Mouse (Mus musculus) embryonic facial prominence, embryonic 13.5 days (tissue): ENCODE data around the gene Raver1. TPM values are rescaled to one million over a fixed set of nuclear protein-coding genes. Genes with fewer than 3 reads are reported as not detected.

Experiments
- ATAC-seq: fragments of 200-750 bp; cut with Nextera tagmentation; 2 replicates; pipeline ENCODE4 v1.8.0; 2017; ENCODE audit warnings: low read depth; ENCODE audit not compliant: insufficient number of reproducible peaks, insufficient read depth, low FRiP score, low TSS enrichment
- H3K27ac ChIP-seq: fragments of 300-500 bp; sonication (generic); 2 replicates; pipeline ENCODE4 v1.5.1; 2015; ENCODE audit warnings: moderate library complexity, mild to moderate bottlenecking, inconsistent platforms
- H3K27me3 ChIP-seq: fragments of 300-500 bp; sonication (generic); 2 replicates; pipeline ENCODE4 v1.6.1; 2015; ENCODE audit warnings: mild to moderate bottlenecking, inconsistent platforms
- H3K36me3 ChIP-seq: fragments of 300-500 bp; sonication (generic); 2 replicates; pipeline ENCODE4 v1.6.1; 2015; ENCODE audit warnings: mild to moderate bottlenecking, inconsistent platforms
- H3K4me1 ChIP-seq: fragments of 300-500 bp; sonication (generic); 2 replicates; pipeline ENCODE4 v1.6.1; 2015; ENCODE audit warnings: inconsistent platforms
- H3K4me2 ChIP-seq: fragments of 300-500 bp; sonication (generic); 2 replicates; pipeline ENCODE4 v1.6.1; 2015; ENCODE audit warnings: moderate library complexity, mild to moderate bottlenecking, inconsistent platforms
- H3K4me3 ChIP-seq: fragments of 300-500 bp; sonication (generic); 2 replicates; pipeline ENCODE4 v1.5.1; 2015; ENCODE audit warnings: mild to moderate bottlenecking, inconsistent platforms
- H3K9ac ChIP-seq: fragments of 300-500 bp; sonication (generic); 2 replicates; pipeline ENCODE4 v1.6.1; 2015; ENCODE audit warnings: mild to moderate bottlenecking, inconsistent platforms
- H3K9me3 ChIP-seq: fragments of 300-500 bp; sonication (generic); 2 replicates; pipeline ENCODE4 v1.6.1; 2016; ENCODE audit warnings: inconsistent platforms
- WGBS: fragments of 180-500 bp; shearing (Covaris S2); methylation state at CpG from one replicate; pipeline ENCODE4 v1.1.7; 2015; ENCODE audit warnings: mixed read lengths; 5-methylcytosine and 5-hydroxymethylcytosine counted together
- polyA plus RNA-seq: library from polyadenylated mRNA; unstranded; fragments of >200 nt; fragmentation: Nextera tagmentation; extraction: Ambion mirVana; gene quantifications from 2 replicates; pipeline ENCODE4 v1.2.1, GENCODE M21; 2015

Raver1 gene
- polyA plus RNA-seq, 1 experiment from 2014 or later = 61.0 TPM

DNA sequence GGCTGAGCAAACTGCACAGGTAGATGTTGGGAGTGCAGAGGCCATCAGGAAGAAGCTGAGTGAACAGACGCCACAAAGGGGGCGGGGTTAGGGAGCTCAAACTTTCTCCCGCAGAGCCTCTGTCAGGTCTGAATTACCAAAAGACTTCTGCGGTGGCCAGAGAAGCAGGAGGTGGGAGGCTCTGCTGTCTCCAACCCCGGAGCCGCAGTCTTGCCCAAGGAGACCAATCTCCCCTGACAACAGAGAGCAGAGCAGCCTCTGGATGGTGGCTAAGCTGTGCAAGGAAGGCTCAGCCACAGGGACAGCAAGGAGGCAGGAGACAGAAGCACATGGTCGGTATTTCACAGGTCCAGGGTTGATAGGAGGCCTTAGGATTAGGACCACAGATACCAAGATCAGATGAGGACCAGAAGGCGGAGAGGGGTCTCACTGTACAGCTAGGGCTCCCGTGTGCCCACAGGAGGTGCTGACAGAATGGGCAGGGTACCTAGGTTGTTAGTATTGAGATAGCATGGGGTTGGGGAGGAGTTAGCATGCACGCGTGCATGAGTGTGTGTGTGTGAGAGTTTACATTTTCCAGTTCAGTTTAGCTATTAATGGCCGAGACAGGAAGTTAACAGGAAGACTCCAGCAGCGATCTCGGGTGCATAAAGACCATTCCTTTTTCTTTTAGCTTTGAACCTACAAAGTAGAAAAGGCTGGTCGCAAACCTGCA lies 8.8 kb upstream of the Raver1 start:
- ATAC-seq = no peak
- H3K9me3 ChIP-seq = no peaks in the 10 kb centered on the region

GRCm38 (mm10) chr9:21097793-21098192 lies 6.0 kb upstream of the Raver1 start:
- H3K27ac ChIP-seq = no peak overlapping the region
- no peak overlapping the region for H3K4me2 ChIP-seq
- H3K4me3 ChIP-seq = no peak overlapping the region
- WGBS = 84% methylated on average over 8 of the region's 8 CpGs
- ATAC-seq = no peak
- no peaks in the 10 kb centered on the region for H3K9me3 ChIP-seq
- H3K27me3 ChIP-seq = no peaks in the 10 kb centered on the region
- H3K4me1 ChIP-seq = peaks cover 14% of the 10 kb centered on the region
- H3K36me3 ChIP-seq = 0 out of 2 replicates have a peak, but pooled peaks cover 3% of the 10 kb centered on the region
- no peak overlapping the region for H3K9ac ChIP-seq

More for the DNA sequence above, 8.8 kb upstream of the Raver1 start:
- Histone ChIP-seq H3K4me2 (peak overlapping the region; percentile 40), H3K4me3 (no peak overlapping the region), H3K4me1 (peaks cover 14% of the 10 kb centered on the region), H3K27ac (peak overlapping the region; percentile 28; the same call in 1 of the 2 replicates), H3K27me3 (no peaks in the 10 kb centered on the region), H3K9ac (peak overlapping the region; percentile 33; the same call in 1 of the 2 replicates), H3K36me3 (peaks cover 13% of the 10 kb centered on the region; the same call in 1 of the 2 replicates)
- 35% methylated on average over 15 of the region's 15 CpGs for WGBS

DNA sequence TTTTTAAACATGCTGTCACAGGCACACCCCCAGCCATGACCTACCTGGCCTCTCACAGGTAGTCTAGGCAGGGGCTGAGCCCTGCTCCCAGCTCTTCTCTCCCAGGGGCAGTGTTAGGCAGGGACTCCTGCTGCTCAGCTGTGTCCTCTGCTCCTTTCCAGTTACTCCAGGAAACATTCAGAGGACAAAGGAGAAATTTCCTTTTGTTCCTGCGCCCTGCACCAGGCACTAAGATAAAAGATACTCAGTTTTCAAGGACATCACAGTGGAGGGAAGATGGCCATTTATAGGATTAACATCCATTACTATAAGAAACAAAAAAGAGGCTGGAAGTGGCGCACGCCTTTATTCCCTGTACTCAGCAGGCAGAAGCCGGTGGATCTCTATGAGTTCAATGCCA lies 4.2 kb upstream of the Raver1 start:
- no peak for ATAC-seq

GRCm38 (mm10) chr9:21093423-21093822 lies 1.6 kb upstream of the Raver1 start:
- no peak overlapping the region for H3K27ac ChIP-seq
- no peak for ATAC-seq
- H3K27me3 ChIP-seq = no peaks in the 10 kb centered on the region
- no peak overlapping the region for H3K4me3 ChIP-seq
- H3K9me3 ChIP-seq = no peaks in the 10 kb centered on the region
- H3K4me2 ChIP-seq = no peak overlapping the region
- 96% methylated on average over 9 of the region's 9 CpGs for WGBS
- H3K36me3 ChIP-seq = peaks cover 14% of the 10 kb centered on the region
- peaks cover 16% of the 10 kb centered on the region for H3K4me1 ChIP-seq
- no peak overlapping the region for H3K9ac ChIP-seq

More for the DNA sequence above, 4.2 kb upstream of the Raver1 start:
- Histone ChIP-seq H3K9me3 (no peaks in the 10 kb centered on the region), H3K4me1 (peaks cover 11% of the 10 kb centered on the region), H3K27ac (no peak overlapping the region), H3K27me3 (no peaks in the 10 kb centered on the region), H3K9ac (no peak overlapping the region), H3K4me3 (no peak overlapping the region), H3K4me2 (no peak overlapping the region), H3K36me3 (no peaks in the 10 kb centered on the region)
- WGBS = 84% methylated on average over 4 of the region's 4 CpGs

- H3K4me3 ChIP-seq = peak overlapping the region; percentile 69
- peaks cover 16% of the 10 kb centered on the region for H3K4me1 ChIP-seq
- H3K27ac ChIP-seq = peak overlapping the region; percentile 90; the same call in 1 of the 2 replicates
- WGBS = 3% methylated on average over 24 of the region's 24 CpGs
- H3K9ac ChIP-seq = peak overlapping the region; percentile 85
- ATAC-seq = no peak
- peak overlapping the region; percentile 68 for H3K4me2 ChIP-seq
- H3K36me3 ChIP-seq = peaks cover 36% of the 10 kb centered on the region
- H3K9me3 ChIP-seq = no peaks in the 10 kb centered on the region
- H3K27me3 ChIP-seq = no peaks in the 10 kb centered on the region
Measured at GRCm38 (mm10) chr9:21090972-21091706, 669 bp downstream of the Raver1 start.

GRCm38 (mm10) chr9:21090537-21090936 lies 1.3 kb downstream of the Raver1 start:
- peaks cover 42% of the 10 kb centered on the region for H3K36me3 ChIP-seq

GRCm38 (mm10) chr9:21083324-21083723 lies 8.5 kb downstream of the Raver1 start:
- Histone ChIP-seq H3K4me3 (no peak overlapping the region), H3K27ac (no peak overlapping the region), H3K36me3 (peaks cover 95% of the 10 kb centered on the region), H3K4me2 (no peak overlapping the region), H3K9me3 (no peaks in the 10 kb centered on the region), H3K9ac (no peak overlapping the region), H3K4me1 (no peaks in the 10 kb centered on the region), H3K27me3 (no peaks in the 10 kb centered on the region)
- no peak for ATAC-seq
- WGBS = 92% methylated on average over 3 of the region's 3 CpGs

More at GRCm38 (mm10) chr9:21090537-21090936, 1.3 kb downstream of the Raver1 start:
- WGBS = 80% methylated on average over 1 of the region's 1 CpGs
- H3K9me3 ChIP-seq = no peaks in the 10 kb centered on the region
- peak overlapping the region; percentile 68 for H3K4me2 ChIP-seq
- H3K4me1 ChIP-seq = peaks cover 16% of the 10 kb centered on the region
- peak overlapping the region; percentile 85 for H3K9ac ChIP-seq
- no peak for ATAC-seq
- peak overlapping the region; percentile 69 for H3K4me3 ChIP-seq
- H3K27ac ChIP-seq = no peak overlapping the region
- no peaks in the 10 kb centered on the region for H3K27me3 ChIP-seq

- Histone ChIP-seq H3K27me3 (no peaks in the 10 kb centered on the region), H3K9me3 (no peaks in the 10 kb centered on the region), H3K9ac (no peak overlapping the region), H3K4me2 (no peak overlapping the region), H3K36me3 (peaks cover 96% of the 10 kb centered on the region), H3K4me3 (no peak overlapping the region), H3K27ac (no peak overlapping the region), H3K4me1 (no peaks in the 10 kb centered on the region)
- no peak for ATAC-seq
- 85% methylated on average over 9 of the region's 9 CpGs for WGBS
Measured at GRCm38 (mm10) chr9:21081127-21081526, 10.7 kb downstream of the Raver1 start.

- ATAC-seq = no peak
- Histone ChIP-seq H3K36me3 (peaks cover 68% of the 10 kb centered on the region), H3K4me3 (no peak overlapping the region)
Measured at GRCm38 (mm10) chr9:21075625-21076024, 16.2 kb downstream of the Raver1 start.

GRCm38 (mm10) chr9:21074173-21074572 lies 17.6 kb downstream of the Raver1 start:
- Histone ChIP-seq H3K36me3 (peaks cover 62% of the 10 kb centered on the region), H3K27me3 (no peaks in the 10 kb centered on the region), H3K27ac (0 out of 2 replicates have a peak overlapping the region, but pooled peaks have one; percentile 73), H3K9ac (0 out of 2 replicates have a peak overlapping the region, but pooled peaks have one; percentile 40), H3K4me1 (peaks cover 15% of the 10 kb centered on the region; the same call in 1 of the 2 replicates), H3K4me3 (no peak overlapping the region), H3K4me2 (no peak overlapping the region), H3K9me3 (no peaks in the 10 kb centered on the region)
- no peak for ATAC-seq
- WGBS = 89% methylated on average over 1 of the region's 1 CpGs

More at GRCm38 (mm10) chr9:21075625-21076024, 16.2 kb downstream of the Raver1 start:
- H3K9me3 ChIP-seq = no peaks in the 10 kb centered on the region
- peaks cover 15% of the 10 kb centered on the region; the same call in 1 of the 2 replicates for H3K4me1 ChIP-seq
- H3K27ac ChIP-seq = no peak overlapping the region
- 88% methylated on average over 3 of the region's 3 CpGs for WGBS
- no peak overlapping the region for H3K4me2 ChIP-seq
- H3K9ac ChIP-seq = no peak overlapping the region
- H3K27me3 ChIP-seq = no peaks in the 10 kb centered on the region

DNA sequence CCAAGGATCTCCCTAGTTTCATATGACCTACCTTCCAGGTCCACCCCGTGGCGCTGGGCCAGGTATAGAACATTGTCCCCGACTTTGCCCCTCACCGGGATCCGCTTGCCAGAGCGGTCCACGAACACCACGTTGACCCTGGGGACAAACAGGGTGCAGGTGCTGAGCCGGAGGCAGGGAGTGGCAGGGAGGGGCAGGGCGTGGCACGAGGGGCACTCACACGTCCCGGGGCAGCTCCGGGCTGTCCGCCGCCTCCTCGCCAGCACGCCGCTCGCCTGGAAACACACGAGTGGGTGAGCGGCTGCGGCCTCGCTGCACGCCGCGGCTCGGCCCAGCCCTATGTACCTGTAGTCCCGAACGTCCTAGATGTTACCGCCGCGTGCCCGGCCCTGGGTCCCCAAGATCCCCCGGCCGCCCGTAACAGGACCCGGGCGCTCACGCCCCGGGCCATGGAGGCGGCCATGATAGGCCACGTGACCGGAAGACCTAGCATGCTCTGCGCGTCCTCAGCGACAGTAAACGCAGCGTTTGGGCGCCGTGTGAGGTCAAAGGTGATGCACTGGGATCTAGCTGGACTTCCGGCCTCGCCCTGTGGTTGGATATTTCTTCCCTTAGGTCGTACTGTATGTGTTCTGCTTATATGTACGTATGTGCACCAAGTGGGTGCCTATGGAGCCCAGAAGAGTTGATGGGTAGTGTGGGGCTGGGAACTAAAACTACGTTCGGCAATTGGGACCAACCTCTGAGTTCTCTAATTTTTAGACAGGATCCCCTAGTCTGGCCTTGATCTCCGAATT lies 18.6 kb downstream of the Raver1 start, which contains the start of the genes Gm49373 and Fdx1l:
Gene Gm49373, minus strand, starts transcription at position 53 of the 797 bp plus-strand sequence.
Gene Fdx1l, minus strand, starts transcription at position 571 of the 797 bp plus-strand sequence.
- Histone ChIP-seq H3K9ac (peak within 1 kb of the TSS; percentile 90), H3K4me2 (peak within 1 kb of the TSS; percentile 83), H3K4me1 (peaks cover 15% of the 10 kb centered on the region; the same call in 1 of the 2 replicates), H3K36me3 (peaks cover 53% of the 10 kb centered on the region), H3K4me3 (peak within 1 kb of the TSS; percentile 83), H3K9me3 (no peaks in the 10 kb centered on the region), H3K27me3 (no peaks in the 10 kb centered on the region), H3K27ac (peak within 1 kb of the TSS; percentile 73)
- 3% methylated on average over 58 of the region's 58 CpGs for WGBS
- ATAC-seq = peak; percentile 84; the same call in 1 of the 2 replicates
